Mouse (Mus musculus) natural killer cell, adult 2 months (primary cell): ENCODE data around the gene Ccdc47.
A peak's percentile ranks its signal among the peaks of the same experiment; 100 is the strongest.

Experiments
- DNase-seq, 2 experiments: peaks; one replicate each; pipeline ENCODE4 v3.0.0; 2022; ENCODE audit warnings: low spot score in 2 of 2

Ccdc47 gene

DNA sequence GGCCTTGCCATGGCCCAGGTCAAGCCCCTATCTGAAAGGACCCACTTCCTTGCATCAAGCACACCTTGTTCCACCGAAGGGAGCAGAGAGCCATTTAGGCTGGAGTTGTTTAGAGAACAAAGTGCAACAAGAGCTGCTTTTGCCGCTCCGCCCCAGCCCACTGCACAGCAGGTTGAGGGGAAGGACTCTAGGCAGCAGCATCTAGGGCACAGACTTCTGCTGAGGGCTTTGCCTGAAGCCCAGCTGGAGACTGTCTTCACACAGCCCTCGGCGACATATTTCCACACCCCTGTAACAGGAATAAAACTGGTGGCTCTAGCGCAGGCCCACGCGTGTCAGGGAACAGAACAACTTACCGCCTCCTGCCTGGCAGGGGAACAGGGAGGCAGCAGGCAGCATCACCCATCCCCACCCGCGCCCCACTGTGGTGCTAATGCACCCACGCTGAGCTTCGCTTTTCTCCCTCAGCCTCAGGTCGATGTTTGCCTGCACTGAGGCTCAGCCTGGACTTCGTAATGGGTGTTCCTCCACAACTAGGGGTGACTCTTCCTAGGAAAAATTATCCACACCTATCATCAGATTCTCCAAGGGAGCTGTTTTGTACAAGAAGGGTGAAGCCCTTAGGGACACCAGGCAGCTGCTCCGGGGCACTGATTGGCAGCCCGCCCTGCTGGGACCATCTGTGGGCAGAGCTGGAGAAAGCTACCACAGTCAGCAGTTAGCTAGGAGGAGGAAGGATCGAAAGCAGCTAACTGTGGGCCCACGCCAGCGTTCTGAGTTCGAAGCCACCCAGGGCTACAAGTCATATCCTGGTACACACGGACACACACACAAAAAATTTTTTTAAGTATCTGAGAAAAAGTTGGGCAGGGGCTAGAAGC, 55.1 kb downstream of the Ccdc47 start, which contains the start of the genes Gm10840 and Limd2:
Gene Gm10840, plus strand, starts transcription at position 10 of the 881 bp plus-strand sequence.
Gene Limd2, minus strand, starts transcription at position 20 of the 881 bp plus-strand sequence.
- DNase-seq: peak; percentile 31 to 55

DNA sequence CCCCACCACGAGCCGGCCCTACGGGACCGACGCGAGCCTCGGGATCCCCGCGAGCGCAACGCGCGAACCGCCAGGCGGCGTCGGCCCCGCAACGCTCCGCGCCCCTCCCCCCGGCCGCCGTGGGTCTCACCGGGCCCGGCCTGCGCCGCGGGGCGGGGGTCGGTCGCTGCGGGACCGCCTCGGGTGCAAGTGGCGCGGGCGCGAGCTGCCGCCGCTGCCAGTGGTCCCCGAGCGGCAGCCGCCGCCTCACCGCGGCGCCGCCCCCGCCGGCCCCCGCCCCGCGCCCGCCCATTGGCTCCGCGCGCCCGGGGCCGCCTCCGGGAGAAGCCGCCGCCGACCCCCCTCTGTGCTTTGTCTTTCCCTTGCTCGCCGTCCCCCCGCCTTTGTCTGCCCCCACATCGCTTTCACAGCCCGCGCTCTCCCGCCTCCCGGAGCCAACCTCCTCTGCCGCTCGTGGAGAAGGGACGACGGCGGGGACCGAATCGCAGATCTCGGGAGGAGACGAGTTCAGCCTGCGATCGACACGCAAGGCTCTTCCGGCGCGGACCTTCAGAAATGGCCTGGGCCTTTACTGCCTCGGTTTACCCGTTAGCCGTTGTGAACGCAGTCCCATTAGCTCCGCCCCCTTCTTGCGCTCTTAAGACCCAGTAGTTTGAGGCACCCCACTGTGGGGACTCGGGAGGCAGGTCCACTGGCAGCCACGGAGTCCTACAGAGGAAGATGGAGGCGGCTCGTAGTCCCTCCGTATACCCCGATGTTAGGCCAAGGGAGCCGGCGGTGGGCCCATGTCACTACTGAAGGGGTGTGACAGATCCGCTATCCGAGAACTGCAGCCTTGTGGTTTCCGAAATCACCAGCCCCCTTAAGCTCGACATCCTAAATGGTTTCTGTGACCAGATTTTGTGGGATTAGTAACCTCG, 56.0 kb downstream of the Ccdc47 start:
- DNase-seq: peak; percentile 65 to 73

DNA sequence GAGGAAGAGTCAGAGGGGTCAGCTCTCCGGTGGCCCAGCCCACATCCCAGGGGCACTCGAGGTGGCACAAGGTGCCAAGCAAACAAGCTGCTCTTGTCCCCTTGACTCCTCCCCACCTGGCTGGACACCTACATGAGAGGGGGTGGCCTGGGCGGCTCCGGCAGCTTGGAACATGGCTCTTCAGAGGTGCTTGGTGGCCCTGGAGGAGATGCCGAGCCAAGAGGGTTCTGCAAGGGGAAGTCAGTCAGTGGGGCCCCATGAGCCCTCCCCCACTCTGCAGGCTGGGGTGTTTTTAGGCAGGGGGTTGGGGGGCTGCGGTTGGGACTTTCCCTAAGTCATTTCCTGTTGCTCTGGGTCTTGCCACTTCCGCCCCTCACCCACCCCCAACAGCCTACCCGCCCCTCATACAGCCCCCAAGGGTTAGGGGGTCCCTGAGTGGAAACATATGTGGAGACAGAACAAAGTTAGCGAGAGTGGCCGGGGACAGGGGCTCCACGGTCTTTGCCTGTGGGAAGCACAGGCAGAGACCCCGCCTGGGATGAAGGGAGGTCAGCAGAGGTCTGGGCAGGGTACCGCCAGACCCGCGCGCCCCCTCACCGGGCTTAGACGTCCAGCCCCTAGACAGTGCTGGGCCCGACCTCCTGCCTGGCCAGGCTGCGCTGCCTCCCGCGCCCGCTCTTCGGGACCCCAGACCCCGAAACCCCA, 56.8 kb downstream of the Ccdc47 start:
- peak; percentile 89 to 91 for DNase-seq

DNA sequence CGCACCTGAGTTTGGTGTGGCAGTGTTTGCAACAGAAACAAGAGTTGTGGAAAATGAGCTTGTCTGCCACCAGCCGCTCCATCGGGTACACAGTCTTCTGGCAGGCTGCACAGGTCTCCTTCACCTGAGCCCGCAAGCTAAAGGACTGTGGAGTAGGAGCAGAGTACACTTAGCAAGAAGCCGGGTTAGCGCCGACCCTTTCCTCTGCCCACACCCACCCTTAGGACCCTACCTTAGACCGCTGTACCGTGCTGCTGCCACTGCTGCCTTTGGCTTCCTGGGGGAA, 57.3 kb downstream of the Ccdc47 start:
- DNase-seq: no peak

DNA sequence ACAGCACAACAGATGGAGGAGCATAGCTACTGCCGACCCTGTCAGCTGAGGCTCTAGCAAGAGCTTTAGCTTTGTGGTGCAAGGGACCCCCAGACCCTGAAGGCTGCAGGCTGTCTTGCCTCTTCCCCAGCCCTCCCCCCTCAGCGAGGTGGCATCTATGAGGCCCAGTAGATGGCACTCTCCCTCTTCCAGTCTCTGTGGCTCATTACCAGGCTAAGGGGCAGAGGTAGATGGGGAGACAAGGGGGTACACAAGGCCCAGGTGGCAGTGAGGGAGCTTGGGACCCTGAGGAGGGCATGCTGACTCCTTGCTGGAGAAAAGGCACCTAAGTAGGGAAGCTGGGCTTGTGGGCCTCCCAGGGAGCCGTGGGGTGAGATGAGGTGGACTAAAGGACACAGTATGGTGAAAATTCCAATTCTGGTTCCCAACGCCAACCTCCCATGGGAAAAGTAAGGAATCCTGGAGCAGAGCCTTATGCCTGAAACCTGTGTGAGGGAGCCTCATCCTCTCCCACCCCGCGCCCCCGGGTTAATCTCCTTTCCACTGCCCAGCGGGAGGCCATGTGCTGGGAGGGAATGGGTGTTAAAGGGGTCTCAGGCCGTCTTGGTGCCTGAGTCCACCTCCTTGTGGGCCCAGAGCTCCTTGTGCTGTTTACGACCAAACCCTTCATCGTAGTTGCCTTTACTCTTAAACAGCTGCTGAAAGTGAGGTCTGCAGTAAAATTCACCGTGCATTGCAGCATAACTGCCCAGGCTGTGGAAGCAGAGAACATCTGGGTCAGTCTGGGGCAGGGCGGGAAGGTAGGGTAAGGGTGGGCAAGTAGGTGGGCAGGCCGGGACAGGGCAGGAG, 57.8 kb downstream of the Ccdc47 start:
- peak; percentile 44 to 61 for DNase-seq

DNA sequence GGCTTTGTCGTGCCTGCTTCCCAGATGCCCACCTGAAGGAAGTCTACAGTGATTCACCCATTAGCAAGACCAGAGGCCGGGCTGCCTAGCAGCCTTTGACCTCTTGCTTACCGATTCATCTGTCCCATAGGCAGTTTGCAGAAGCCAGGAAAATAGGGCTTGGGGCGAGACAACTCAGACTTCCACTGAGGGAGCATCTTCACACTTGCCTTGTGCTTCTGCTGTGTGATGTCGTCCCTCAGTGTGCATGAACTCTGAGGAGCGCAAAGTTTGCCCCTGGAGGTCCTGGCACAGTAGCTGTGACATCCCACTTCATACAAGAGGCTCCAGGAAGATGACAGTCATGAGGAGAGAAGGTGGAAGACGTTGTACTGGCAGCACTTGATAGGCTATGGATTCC, 59.0 kb downstream of the Ccdc47 start:
- DNase-seq: no peak

DNA sequence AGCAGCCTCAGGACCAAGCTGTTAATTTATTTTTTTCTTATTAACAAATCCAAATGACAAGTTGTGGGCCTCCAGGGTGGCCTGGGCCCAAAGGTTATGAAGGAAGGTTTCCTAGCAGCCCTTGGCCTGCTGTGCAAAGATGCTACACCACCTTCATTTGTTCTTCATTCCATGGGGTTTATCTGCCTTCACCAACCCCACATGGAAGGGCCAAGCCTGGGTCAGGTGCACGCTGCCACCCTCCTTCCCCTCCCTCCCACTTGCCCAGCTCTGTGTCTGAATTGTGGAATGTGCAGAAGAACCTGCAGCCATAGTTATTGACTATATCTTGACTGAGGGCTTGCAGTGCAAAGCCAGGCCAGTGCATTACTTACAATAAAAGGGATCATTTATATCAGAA, 59.9 kb downstream of the Ccdc47 start:
- no peak for DNase-seq

DNA sequence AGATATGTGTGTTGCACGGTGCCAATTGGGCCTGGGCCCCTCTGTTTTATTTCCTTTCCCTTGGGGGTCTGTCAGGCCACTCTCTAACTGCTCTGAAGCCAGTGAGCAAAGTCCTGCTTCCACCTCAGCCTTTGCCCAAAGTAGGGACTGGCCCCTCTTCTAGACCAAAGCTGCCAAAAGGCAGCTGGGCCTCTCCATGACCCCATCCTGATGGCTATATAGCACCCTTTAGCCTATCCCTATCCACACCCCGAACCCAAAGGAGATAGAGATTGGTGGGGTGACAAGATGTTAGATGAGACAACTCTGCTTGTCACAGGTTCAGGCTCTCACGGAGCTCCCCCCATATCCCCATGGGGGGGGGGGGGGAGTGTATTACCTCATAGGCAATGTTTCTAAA, 60.4 kb downstream of the Ccdc47 start:
- DNase-seq: no peak

DNA sequence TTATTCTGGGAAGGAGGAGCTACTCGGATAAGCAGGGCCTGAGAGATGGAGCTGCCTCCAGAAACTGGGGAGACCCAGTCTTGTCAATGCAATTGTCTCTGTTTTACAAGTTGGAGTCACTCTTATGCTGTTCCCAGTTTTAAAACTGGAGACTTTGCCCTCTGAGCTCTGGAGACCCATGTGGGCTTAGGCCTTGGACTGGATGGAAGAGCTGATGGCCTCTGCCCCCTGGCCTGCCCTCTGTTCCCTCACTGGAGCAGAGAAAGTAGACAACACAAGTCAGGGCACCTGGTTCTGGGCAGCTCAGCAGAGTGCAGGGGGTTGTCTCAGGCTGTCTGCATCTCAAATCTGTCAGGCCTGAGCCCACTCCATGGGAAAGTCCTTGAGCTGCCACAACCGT, 61.4 kb downstream of the Ccdc47 start:
- DNase-seq: no peak

DNA sequence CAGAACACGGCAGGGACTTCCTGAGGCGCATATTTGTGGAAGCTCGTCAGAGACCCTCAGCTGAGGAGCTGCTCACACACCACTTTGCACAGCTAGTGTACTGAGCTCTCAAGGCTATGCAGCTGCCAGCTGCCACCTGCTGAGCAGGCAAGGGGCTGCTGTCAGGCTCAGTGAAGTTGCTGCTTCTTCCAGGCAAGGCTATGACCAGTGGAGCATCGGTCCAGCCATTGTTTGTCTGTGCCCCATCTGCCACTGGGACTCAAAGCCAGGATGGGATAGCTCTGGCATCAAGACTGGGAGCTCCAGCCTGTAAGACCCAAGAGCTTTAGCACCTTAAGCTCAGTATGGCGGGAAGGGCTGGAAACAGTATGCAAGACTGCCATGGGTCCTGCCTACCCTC, 62.1 kb downstream of the Ccdc47 start:
- DNase-seq: no peak

DNA sequence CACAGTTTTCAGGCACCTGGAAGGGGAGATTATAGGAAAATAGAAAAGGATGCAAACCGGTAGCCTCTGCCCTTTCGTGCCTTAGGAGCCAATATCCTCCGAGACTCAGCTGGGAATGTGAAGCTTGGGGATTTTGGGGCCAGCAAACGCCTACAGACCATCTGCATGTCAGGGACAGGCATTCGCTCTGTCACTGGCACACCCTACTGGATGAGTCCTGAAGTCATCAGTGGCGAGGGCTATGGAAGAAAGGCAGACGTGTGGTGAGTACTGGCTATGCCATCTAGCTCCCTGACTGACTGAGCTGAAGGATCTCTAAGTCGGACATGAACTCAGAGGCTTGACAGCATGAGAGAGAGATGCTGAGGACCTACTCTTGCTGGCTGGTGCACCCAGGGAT, 64.0 kb downstream of the Ccdc47 start:
- DNase-seq: no peak

DNA sequence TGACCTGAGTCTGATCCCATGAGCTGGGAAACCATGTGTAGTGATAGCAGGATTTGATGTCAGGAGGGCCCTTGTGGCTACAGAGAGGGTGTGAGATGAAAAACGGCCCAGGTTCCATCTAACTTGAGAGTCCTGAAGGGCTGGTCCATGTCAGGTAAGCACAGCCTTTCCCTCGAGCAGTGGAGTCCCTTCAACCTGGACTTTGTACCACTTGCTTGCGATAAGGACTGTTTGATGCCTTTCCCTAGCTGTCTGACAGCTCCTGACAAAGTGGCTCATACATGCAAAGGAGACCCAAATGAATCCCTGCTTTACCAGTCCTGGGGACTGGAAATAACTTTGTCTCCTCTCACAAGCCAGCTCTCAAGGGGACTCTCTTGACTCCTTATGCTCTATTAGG, 64.9 kb downstream of the Ccdc47 start:
- DNase-seq: no peak
